Mouse (Mus musculus): ENCODE measurements at regions not wholly inside any gene's neighbourhood (a gene's known extent, or its start where the extent isn't known, plus 50 kb on each side); places are given as distances from the start of the nearest gene placed in this dataset.
"Not testable (repeated sequence)": the region's sequence is repeated elsewhere in the genome, so short reads cannot be mapped to it uniquely, and the experiment has no call there.

- no peaks in the 10 kb centered on the region for H3K79me2 ChIP-seq (ENCODE audit: control insufficient read depth, insufficient read depth)
- TF ChIP-seq MYOG (IDR thresholded peaks at IDR 0.05; ENCODE audit: control insufficient read depth in 1 of 3, insufficient read depth in 1 of 3, insufficient read length in 2 of 3, low read depth in 2 of 3) (no peak), REST (IDR thresholded peaks at IDR 0.05; ENCODE audit: insufficient read depth, insufficient read length) (no peak), MAX (IDR thresholded peaks at IDR 0.05; ENCODE audit: low read depth) (no peak), USF1 (IDR thresholded peaks at IDR 0.05; ENCODE audit: low read depth) (no peak), E2F4 (IDR thresholded peaks at IDR 0.05; ENCODE audit: insufficient read depth) (no peak), POLR2AphosphoS2 (IDR thresholded peaks at IDR 0.05; ENCODE audit: insufficient read length, low read depth) (no peak), TCF3 (IDR thresholded peaks at IDR 0.05; ENCODE audit: insufficient read length, low read depth) (no peak), TCF12 (IDR thresholded peaks at IDR 0.05; ENCODE audit: insufficient read depth, poor library complexity, severe bottlenecking) (no peak), POLR2A (IDR thresholded peaks at IDR 0.05; ENCODE audit: insufficient read length, low read depth) (no peak)
- no peaks in the 10 kb centered on the region for H3K36me3 ChIP-seq (ENCODE audit: control insufficient read depth, insufficient read depth)
- no peak overlapping the region for H3ac ChIP-seq (ENCODE audit: control insufficient read depth, insufficient read length)
- no peak overlapping the region for H3K4me3 ChIP-seq
- H3K27me3 ChIP-seq (ENCODE audit: control insufficient read depth, insufficient read depth, insufficient read length) = no peaks in the 10 kb centered on the region
- no peak overlapping the region for H3K4me2 ChIP-seq (ENCODE audit: low read depth)
These were observed 627.2 kb downstream of the Hdgfl1 start for GRCm38 (mm10) chr13:26142811-26143210.

GRCm38 (mm10) chr13:26119363-26119762 is 650.6 kb downstream of the Hdgfl1 start:
- Histone ChIP-seq H3K36me3 (ENCODE audit: control insufficient read depth, insufficient read depth) (no peaks in the 10 kb centered on the region), H3K79me2 (ENCODE audit: control insufficient read depth, insufficient read depth) (no peaks in the 10 kb centered on the region), H3K4me3 (no peak overlapping the region), H3K4me2 (ENCODE audit: low read depth) (peak overlapping the region; percentile 20), H3ac (ENCODE audit: control insufficient read depth, insufficient read length) (no peak overlapping the region), H3K27me3 (ENCODE audit: control insufficient read depth, insufficient read depth, insufficient read length) (no peaks in the 10 kb centered on the region)
- TF ChIP-seq MYOD1 (IDR thresholded peaks at IDR 0.05; ENCODE audit: control insufficient read depth in 1 of 3, insufficient read length in 2 of 3, low read depth in 2 of 3) = peak in 2 of 3 experiments; percentile 52
- TF ChIP-seq REST (IDR thresholded peaks at IDR 0.05; ENCODE audit: insufficient read depth, insufficient read length) = no peak
- TF ChIP-seq SRF (IDR thresholded peaks at IDR 0.05; ENCODE audit: control insufficient read depth, insufficient read length, low read depth) = no peak
- peak in 2 of 3 experiments; percentile 16 for TF ChIP-seq MYOG (IDR thresholded peaks at IDR 0.05; ENCODE audit: control insufficient read depth in 1 of 3, insufficient read depth in 1 of 3, insufficient read length in 2 of 3, low read depth in 2 of 3)
- no peak for TF ChIP-seq TCF3 (IDR thresholded peaks at IDR 0.05; ENCODE audit: insufficient read length, low read depth)

DNA sequence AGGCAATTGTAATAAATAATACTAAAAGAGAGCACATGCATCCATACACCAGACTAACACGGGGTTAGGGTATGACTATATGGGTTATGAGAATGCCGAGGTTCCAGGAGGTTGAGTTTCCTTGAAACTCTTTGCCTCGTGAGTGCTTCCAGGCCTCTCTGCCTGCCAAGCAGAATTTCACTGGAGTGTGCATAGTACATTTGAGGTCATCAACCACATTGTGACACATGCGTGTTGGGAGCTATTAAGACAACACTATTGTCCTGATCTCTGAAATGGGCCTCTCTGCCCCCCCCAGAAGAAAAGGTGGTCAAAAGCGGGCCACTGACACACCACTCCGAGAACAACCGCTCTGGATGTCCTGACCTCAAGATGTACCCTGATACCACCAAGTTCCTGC is 655.8 kb downstream of the Hdgfl1 start:
- Histone ChIP-seq H3K4me2 (ENCODE audit: low read depth) (no peak overlapping the region), H3K79me2 (ENCODE audit: control insufficient read depth, insufficient read depth) (no peaks in the 10 kb centered on the region), H3K36me3 (ENCODE audit: control insufficient read depth, insufficient read depth) (no peaks in the 10 kb centered on the region), H3ac (ENCODE audit: control insufficient read depth, insufficient read length) (no peak overlapping the region), H3K4me3 (no peak overlapping the region), H3K27me3 (ENCODE audit: control insufficient read depth, insufficient read depth, insufficient read length) (no peaks in the 10 kb centered on the region)
- TF ChIP-seq TCF12 (IDR thresholded peaks at IDR 0.05; ENCODE audit: insufficient read depth, poor library complexity, severe bottlenecking) = no peak
- no peak for TF ChIP-seq MYOD1 (IDR thresholded peaks at IDR 0.05; ENCODE audit: control insufficient read depth in 1 of 3, insufficient read length in 2 of 3, low read depth in 2 of 3)
- TF ChIP-seq POLR2A (IDR thresholded peaks at IDR 0.05; ENCODE audit: insufficient read length, low read depth) = no peak
- no peak for TF ChIP-seq TCF3 (IDR thresholded peaks at IDR 0.05; ENCODE audit: insufficient read length, low read depth)
- no peak for TF ChIP-seq POLR2AphosphoS2 (IDR thresholded peaks at IDR 0.05; ENCODE audit: insufficient read length, low read depth)
- TF ChIP-seq SRF (IDR thresholded peaks at IDR 0.05; ENCODE audit: control insufficient read depth, insufficient read length, low read depth) = no peak
- TF ChIP-seq USF1 (IDR thresholded peaks at IDR 0.05; ENCODE audit: low read depth) = no peak
- no peak for TF ChIP-seq REST (IDR thresholded peaks at IDR 0.05; ENCODE audit: insufficient read depth, insufficient read length)
- TF ChIP-seq MAX (IDR thresholded peaks at IDR 0.05; ENCODE audit: low read depth) = no peak
- no peak for TF ChIP-seq MYOG (IDR thresholded peaks at IDR 0.05; ENCODE audit: control insufficient read depth in 1 of 3, insufficient read depth in 1 of 3, insufficient read length in 2 of 3, low read depth in 2 of 3)

DNA sequence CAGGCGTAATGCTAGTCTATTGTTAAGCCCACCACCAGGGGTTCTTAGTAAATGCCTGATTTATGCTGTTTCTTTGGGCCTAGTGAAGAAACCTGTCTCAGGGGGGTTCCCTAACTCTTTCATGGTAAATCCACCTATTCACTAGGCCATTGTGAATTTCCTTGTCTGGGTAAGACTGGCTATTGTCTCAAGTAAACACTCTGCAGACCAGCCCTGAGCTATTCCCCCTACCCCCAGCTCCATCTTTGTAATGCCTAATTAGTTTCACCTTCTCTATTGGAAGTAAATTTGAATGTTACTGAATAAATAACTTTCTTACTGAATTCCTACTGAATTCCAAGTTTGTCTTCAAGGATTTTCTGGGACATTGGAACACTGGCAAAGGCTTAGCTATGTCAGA is 656.2 kb downstream of the Hdgfl1 start:
- not testable (repeated sequence) for H3K27me3 ChIP-seq (ENCODE audit: control insufficient read depth, insufficient read depth, insufficient read length); H3K4me2 ChIP-seq (ENCODE audit: low read depth); H3ac ChIP-seq (ENCODE audit: control insufficient read depth, insufficient read length); H3K79me2 ChIP-seq (ENCODE audit: control insufficient read depth, insufficient read depth); H3K36me3 ChIP-seq (ENCODE audit: control insufficient read depth, insufficient read depth); H3K4me3 ChIP-seq

DNA sequence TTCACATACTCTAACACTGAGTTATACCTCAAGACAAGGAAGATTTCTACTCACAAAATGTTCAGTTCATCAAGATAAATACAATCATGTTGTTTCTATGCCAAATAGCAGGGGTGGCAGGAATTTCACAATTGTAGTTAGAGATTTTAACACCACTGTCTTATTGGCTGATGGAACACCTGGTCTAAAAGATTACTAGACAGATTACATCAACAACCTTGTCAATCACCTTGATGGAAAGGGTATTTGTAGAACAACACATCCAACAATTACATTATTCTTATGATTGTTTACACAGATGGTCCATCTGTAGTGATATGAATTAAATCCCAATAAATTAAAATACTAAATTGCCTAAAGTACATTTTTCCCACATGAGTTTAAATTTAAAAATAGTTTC is 657.4 kb downstream of the Hdgfl1 start:
- Histone ChIP-seq H3ac (ENCODE audit: control insufficient read depth, insufficient read length) (no peak overlapping the region), H3K79me2 (ENCODE audit: control insufficient read depth, insufficient read depth) (no peaks in the 10 kb centered on the region), H3K27me3 (ENCODE audit: control insufficient read depth, insufficient read depth, insufficient read length) (no peaks in the 10 kb centered on the region), H3K36me3 (ENCODE audit: control insufficient read depth, insufficient read depth) (no peaks in the 10 kb centered on the region), H3K4me2 (ENCODE audit: low read depth) (no peak overlapping the region), H3K4me3 (no peak overlapping the region)
- TF ChIP-seq CEBPB (IDR thresholded peaks at IDR 0.05; ENCODE audit: insufficient read depth, poor library complexity, severe bottlenecking) (no peak), POLR2A (IDR thresholded peaks at IDR 0.05; ENCODE audit: insufficient read length, low read depth) (no peak), REST (IDR thresholded peaks at IDR 0.05; ENCODE audit: insufficient read depth, insufficient read length) (no peak), MYOG (IDR thresholded peaks at IDR 0.05; ENCODE audit: control insufficient read depth in 1 of 3, insufficient read depth in 1 of 3, insufficient read length in 2 of 3, low read depth in 2 of 3) (no peak), SRF (IDR thresholded peaks at IDR 0.05; ENCODE audit: control insufficient read depth, insufficient read length, low read depth) (no peak), USF1 (IDR thresholded peaks at IDR 0.05; ENCODE audit: low read depth) (no peak), E2F4 (IDR thresholded peaks at IDR 0.05; ENCODE audit: insufficient read depth) (no peak), MYOD1 (IDR thresholded peaks at IDR 0.05; ENCODE audit: control insufficient read depth in 1 of 3, insufficient read length in 2 of 3, low read depth in 2 of 3) (no peak), TCF3 (IDR thresholded peaks at IDR 0.05; ENCODE audit: insufficient read length, low read depth) (no peak), TCF12 (IDR thresholded peaks at IDR 0.05; ENCODE audit: insufficient read depth, poor library complexity, severe bottlenecking) (no peak), POLR2AphosphoS2 (IDR thresholded peaks at IDR 0.05; ENCODE audit: insufficient read length, low read depth) (no peak), MAX (IDR thresholded peaks at IDR 0.05; ENCODE audit: low read depth) (no peak)

Measured in myocyte (in vitro differentiated cells).